Mouse (Mus musculus): ENCODE measurements around the gene Agr2.

- TF ChIP-seq POLR2A (IDR thresholded peaks at IDR 0.05; ENCODE audit: borderline replicate concordance, control insufficient read depth, low read depth, low read length) (no peak), CTCF (IDR thresholded peaks at IDR 0.05; ENCODE audit: control insufficient read depth, insufficient read depth, low read length) (no peak)
Measured at GRCm38 (mm10) chr12:36004714-36005113, 12.0 kb downstream of the Agr2 start.

Measured in bone marrow, adult 2 months (tissue).